Mouse (Mus musculus): ENCODE measurements around the gene Atp2a2.

Gene Atp2a2

GRCm38 (mm10) chr5:122520254-122521129 lies 18.5 kb upstream of the Atp2a2 start:
- no peak for DNase-seq (ENCODE audit: extremely low read depth, low read depth)

GRCm38 (mm10) chr5:122519043-122519660 lies 17.1 kb upstream of the Atp2a2 start:
- DNase-seq (ENCODE audit: extremely low read depth, low read depth): no peak

DNA sequence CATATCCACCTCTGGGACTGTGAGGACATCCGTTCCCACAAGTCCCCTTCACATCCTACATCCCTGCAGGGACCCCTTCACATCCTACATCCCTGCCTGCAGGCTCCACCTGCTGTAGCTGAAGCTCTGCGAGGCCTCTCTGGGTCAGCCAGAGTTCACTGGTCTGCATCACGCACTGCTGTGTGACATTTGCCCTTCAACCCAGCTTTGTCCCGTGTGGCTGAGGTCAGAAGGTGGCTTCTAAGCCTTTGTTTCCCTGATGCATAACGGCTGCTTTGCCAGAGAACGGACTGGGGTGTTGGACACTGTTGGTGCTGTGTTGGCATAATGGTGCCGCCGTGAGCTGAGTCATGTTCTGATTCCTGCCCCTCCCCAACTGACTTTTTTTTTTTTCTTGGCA lies 16.2 kb upstream of the Atp2a2 start:
- DNase-seq (ENCODE audit: extremely low read depth, low read depth): no peak

- no peak for DNase-seq (ENCODE audit: extremely low read depth, low read depth)
These were observed 14.9 kb upstream of the Atp2a2 start for GRCm38 (mm10) chr5:122516901-122517300.

DNA sequence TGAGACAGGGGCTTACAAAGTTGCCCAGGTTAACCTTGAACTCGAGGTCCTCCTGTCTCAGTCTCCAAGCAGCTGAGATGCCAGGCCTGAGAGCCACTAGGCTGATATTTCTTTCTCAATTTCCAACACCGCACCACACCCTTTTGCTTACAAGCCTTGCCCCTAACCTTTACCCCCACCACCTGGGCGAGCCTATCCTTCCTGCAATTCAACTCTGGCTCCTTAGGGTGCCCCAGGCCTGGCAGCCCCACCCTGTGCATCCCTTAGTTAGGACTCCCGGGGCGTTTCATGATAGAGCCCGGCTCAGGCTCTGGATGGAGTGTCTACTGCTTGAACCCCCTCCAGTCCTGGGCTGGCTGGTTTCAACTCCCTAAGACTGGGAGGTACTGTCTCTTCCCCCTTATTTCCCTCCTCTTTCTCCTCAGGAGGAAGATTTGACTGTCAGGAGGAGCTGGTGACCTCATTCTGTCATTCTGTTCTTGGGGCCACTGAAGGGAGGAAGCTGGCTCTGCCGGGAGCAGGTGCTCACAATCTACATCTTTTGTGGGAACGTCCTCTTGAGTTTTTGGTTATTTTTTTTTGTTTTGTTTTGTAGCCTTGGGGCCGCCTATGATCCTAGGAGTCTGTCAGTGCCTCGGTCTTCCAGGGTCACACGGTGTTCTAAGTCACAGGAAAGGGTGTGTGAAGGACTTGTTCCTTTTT lies 14.2 kb upstream of the Atp2a2 start:
- DNase-seq (ENCODE audit: extremely low read depth, low read depth): no peak

DNA sequence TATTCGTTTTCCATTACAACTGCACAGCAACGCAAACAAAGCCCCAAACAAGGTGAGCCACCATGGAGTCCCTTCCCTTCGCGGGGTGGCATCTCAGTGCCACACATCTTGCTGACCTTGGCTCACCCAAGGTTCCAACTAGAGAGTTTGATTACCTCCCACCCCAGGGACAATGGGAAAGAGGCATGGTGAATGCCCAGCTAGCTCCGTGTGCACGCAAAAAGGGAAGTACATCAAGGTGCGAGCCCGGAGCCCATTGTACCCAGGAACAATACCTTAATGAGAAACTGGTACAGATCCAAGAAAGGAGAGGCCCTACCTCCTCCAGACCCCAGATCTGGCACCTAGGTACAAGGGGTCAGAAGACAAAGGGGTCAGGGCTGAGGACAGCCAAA lies 12.1 kb upstream of the Atp2a2 start:
- DNase-seq (ENCODE audit: extremely low read depth, low read depth): no peak

- no peak for DNase-seq (ENCODE audit: extremely low read depth, low read depth)
These were observed 11.5 kb upstream of the Atp2a2 start for GRCm38 (mm10) chr5:122513421-122514126.

GRCm38 (mm10) chr5:122512011-122512410 lies 10.0 kb upstream of the Atp2a2 start:
- no peak for DNase-seq (ENCODE audit: extremely low read depth, low read depth)

- no peak for DNase-seq (ENCODE audit: extremely low read depth, low read depth)
These were observed 9.4 kb upstream of the Atp2a2 start for GRCm38 (mm10) chr5:122511405-122511804.

DNA sequence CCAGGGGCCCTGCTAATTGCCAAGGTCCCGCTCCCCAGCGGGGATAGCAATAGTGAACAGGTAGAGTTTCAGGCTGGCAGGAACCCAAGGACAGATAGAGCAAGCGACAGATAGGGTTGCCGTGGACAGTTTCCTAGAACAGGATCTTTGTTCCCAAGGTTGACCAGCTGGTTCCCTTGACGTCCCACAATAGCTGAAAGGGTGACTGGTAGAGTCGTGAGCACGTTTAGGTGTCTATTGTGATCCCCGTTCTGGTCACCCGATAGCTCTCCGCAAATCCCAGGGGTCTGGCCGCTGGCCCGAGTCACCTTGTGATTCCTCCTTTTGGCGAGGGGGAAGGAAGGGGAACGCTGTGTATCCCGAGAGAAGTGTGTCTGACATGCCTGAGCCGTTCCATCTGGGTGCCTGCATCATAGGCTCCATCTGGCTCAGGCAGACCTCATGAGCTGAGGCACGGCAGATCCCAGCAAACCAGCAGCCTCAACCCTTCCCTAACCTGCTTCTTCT lies 8.7 kb upstream of the Atp2a2 start:
- DNase-seq (ENCODE audit: extremely low read depth, low read depth): no peak

GRCm38 (mm10) chr5:122509608-122510007 lies 7.6 kb upstream of the Atp2a2 start:
- no peak for DNase-seq (ENCODE audit: extremely low read depth, low read depth)

DNA sequence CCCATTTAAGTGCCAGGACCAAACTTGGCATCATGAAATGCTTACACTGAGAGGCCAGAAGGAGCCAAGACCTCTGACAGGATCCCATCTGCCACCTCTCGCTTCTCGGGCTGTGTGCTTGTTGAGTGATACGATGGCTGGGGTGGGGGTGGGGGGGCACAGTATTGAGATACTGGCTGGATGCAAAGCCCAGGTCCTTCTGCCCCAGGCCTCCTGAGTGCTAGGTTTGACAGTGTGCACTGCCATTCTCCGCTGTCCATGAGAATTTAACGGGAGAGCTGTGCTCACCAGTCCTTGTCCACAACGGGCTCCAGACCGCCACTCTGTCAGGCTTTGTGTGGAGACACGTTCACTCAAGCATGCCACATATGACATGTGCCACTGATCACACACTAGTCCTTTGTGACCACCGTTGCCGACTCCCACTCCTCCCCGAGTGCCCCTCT lies 6.9 kb upstream of the Atp2a2 start:
- DNase-seq (ENCODE audit: extremely low read depth, low read depth): no peak

- DNase-seq (ENCODE audit: extremely low read depth, low read depth): no peak
These were observed 5.4 kb upstream of the Atp2a2 start for GRCm38 (mm10) chr5:122507396-122507795.

DNA sequence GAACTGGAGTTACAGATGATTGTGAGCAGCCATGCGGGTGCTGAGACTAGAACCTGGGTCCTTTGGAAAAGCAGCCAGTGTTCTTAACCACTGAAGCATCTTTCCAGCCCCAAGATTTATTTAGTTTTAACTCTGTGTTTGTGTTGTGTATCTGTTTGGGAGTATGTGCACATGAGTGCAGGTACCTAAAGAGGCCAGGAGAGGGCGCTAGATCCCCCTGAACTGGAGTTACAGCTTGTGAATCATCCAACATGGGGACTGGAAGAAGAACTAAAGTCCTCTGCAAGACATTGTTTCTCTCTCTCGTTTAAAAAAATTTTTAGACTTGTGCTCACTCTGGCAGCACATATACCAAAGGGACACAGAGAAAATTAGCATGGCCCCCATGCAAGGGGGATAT lies 4.4 kb upstream of the Atp2a2 start:
- no peak for DNase-seq (ENCODE audit: extremely low read depth, low read depth)

DNA sequence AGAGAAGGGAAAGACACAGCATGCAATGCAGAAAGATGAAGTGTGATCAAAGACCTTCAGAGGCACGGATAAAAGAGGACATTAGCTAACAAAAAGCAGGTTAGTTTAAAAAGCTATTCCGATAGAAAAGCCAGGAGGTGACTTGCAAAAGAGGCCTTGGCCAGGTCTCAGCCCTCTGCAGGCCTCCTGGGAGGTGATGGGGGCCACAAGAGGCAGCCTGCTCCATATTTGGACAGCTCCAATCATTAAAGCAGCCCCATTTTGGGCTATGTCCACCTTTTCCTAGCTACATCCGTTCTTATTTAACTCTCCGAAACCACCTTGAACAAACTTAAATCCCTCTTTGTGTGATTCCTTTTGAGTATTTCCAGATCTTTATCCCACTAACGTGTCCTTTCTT lies 3.5 kb upstream of the Atp2a2 start:
- no peak for DNase-seq (ENCODE audit: extremely low read depth, low read depth)

- no peak for DNase-seq (ENCODE audit: extremely low read depth, low read depth)
These were observed 1.7 kb upstream of the Atp2a2 start for GRCm38 (mm10) chr5:122503760-122504119.

- DNase-seq (ENCODE audit: extremely low read depth, low read depth): no peak
These were observed 1.2 kb upstream of the Atp2a2 start for GRCm38 (mm10) chr5:122503015-122503759.

DNA sequence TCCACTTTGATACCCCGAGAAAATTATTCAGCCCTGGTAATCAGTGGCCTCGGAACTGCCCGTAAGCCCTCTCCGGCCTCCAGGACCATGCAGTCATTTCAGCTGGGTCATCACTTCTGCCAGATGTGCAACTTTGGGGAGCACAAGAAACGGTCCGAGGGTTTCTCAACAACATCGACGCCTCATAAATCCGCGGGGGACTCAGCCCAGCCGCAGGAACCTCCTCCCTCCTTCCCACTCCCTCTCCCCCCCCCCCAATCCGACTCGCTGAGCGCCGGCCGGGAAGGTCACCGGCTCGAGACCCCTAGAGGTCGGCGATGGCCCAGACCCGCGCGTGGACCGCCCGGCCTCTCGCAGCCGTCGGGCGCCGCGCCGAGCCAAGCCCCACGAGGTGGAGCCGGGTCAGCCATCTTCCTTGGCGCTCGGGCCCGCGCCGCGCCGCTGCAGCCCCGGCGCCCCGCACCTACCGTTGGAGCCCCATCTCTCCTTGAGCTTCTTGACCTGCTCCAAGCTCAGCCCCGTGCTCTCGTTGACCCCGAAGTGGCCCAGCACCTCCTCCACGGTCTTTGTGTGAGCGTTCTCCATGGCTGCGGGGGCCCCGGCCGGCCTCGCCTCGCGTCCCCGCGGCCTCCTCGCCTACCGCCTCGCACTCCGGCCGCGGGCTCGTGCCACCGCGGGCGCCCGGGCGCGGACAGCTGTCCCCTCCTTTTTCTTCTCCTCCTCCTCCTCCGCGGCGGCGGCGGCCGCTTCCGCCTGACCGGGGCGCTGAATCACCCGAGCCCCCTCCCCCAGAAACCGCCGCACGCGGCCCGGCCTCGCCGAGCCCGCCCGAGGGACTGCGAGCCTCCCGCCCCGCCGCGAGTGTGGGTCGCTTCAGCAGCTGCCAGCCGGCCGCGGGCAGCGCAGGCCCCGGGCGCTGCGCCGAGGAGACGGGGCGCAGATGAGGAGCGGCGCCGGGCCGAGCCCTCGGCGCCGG lies 636 bp downstream of the Atp2a2 start:
- peak; percentile 22 for DNase-seq (ENCODE audit: extremely low read depth, low read depth)

DNA sequence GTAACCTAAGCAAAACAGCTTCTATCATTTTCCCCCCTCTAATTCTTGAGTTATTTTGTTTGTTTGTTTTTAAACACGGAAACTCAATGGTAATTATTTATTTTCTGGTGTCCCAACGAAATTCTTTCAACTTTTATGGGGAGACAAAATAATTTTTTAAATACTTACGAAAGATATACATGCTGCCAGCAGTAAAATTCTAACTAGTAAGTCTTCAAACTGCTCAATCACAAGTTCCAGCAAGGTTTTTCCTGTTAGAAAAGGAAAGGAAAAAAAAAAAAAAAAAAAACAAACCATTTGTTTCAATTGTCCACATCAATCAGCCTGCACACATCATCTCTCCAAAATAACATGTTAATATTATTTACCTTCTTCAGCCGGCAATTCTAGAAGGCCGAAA lies 1.5 kb downstream of the Atp2a2 start:
- DNase-seq (ENCODE audit: extremely low read depth, low read depth): no peak

DNA sequence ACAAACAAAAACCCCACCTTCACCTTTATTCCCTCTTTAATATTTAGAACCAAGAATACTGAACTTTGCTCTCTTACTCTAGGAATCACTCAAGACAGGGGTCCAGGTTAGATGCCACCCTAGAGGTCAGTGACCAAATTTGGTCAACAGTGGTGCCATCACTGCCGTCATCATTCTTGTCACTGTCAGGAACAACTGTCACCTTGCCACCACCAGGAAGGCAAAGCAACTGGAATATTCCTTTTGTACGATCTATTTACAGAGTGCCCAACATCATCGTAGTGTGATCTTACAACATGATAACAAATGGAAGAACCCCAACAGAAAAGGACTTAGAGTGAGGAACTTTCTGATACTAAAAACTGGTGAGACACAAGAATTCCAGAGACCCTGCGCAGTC lies 1.9 kb downstream of the Atp2a2 start:
- no peak for DNase-seq (ENCODE audit: extremely low read depth, low read depth)

All from MEL-GATA-1-ER (cell line).